Mouse (Mus musculus): ENCODE measurements at regions not wholly inside any gene's neighbourhood (a gene's known extent, or its start where the extent isn't known, plus 50 kb on each side); places are given as distances from the start of the nearest gene placed in this dataset.
"Not testable (repeated sequence)": the region's sequence is repeated elsewhere in the genome, so short reads cannot be mapped to it uniquely, and the experiment has no call there.

GRCm38 (mm10) chr10:117499864-117500453, 120.1 kb upstream of the Cpsf6 start:
- DNase-seq (ENCODE audit: low read depth), result no peak

- no peak for DNase-seq (ENCODE audit: low read depth)
Measured at GRCm38 (mm10) chr10:117499177-117499863, 119.5 kb upstream of the Cpsf6 start.

GRCm38 (mm10) chr10:117498497-117498896, 118.7 kb upstream of the Cpsf6 start:
- DNase-seq (ENCODE audit: low read depth), result no peak

GRCm38 (mm10) chr10:117497565-117498256, 117.9 kb upstream of the Cpsf6 start:
- no peak for DNase-seq (ENCODE audit: low read depth)

- not testable (repeated sequence) for DNase-seq (ENCODE audit: low read depth)
Measured at GRCm38 (mm10) chr10:117497082-117497481, 117.3 kb upstream of the Cpsf6 start.

GRCm38 (mm10) chr10:117496064-117497011, 116.5 kb upstream of the Cpsf6 start:
- no peak for DNase-seq (ENCODE audit: low read depth)

GRCm38 (mm10) chr10:117494171-117494701, 114.4 kb upstream of the Cpsf6 start:
- no peak for DNase-seq (ENCODE audit: low read depth)

GRCm38 (mm10) chr10:117493824-117494121, 114.0 kb upstream of the Cpsf6 start:
- no peak for DNase-seq (ENCODE audit: low read depth)

- DNase-seq (ENCODE audit: low read depth), result no peak
Measured at GRCm38 (mm10) chr10:117493091-117493823, 113.4 kb upstream of the Cpsf6 start.

GRCm38 (mm10) chr10:117492391-117492990, 112.7 kb upstream of the Cpsf6 start:
- DNase-seq (ENCODE audit: low read depth), result no peak

GRCm38 (mm10) chr10:117491711-117492110, 111.9 kb upstream of the Cpsf6 start:
- DNase-seq (ENCODE audit: low read depth), result no peak

GRCm38 (mm10) chr10:117490851-117491595, 111.2 kb upstream of the Cpsf6 start:
- DNase-seq (ENCODE audit: low read depth), result no peak

- DNase-seq (ENCODE audit: low read depth), result no peak
Measured at GRCm38 (mm10) chr10:117483091-117483600, 103.3 kb upstream of the Cpsf6 start.

GRCm38 (mm10) chr10:117482361-117482760, 102.5 kb upstream of the Cpsf6 start:
- DNase-seq (ENCODE audit: low read depth), result no peak

GRCm38 (mm10) chr10:117481341-117481990, 101.7 kb upstream of the Cpsf6 start:
- DNase-seq (ENCODE audit: low read depth), result no peak

- DNase-seq (ENCODE audit: low read depth), result no peak
Measured at GRCm38 (mm10) chr10:117480456-117480850, 100.6 kb upstream of the Cpsf6 start.

GRCm38 (mm10) chr10:117479721-117480455, 100.1 kb upstream of the Cpsf6 start:
- no peak for DNase-seq (ENCODE audit: low read depth)

GRCm38 (mm10) chr10:117478931-117479280, 99.1 kb upstream of the Cpsf6 start:
- no peak for DNase-seq (ENCODE audit: low read depth)

Data from c-Kit-positive CD71-negative TER-119-negative erythroid progenitor cells, embryonic 14.5 days (primary cell).